Mouse (Mus musculus) layer of hippocampus, postnatal 36 days (tissue): Measurements from ENCODE around the gene Serpina3i. TPM values are rescaled to one million over a fixed set of nuclear protein-coding genes. Genes with fewer than 3 reads are reported as not detected.

Experiments
- DNase-seq, 2 experiments: peaks; one replicate each; pipeline ENCODE4 v3.0.0; 2022
- total RNA-seq, 2 experiments: library from RNA; stranded (reverse); gene quantifications; 2 replicates each; pipeline ENCODE4 v1.2.3; 2021

Gene Serpina3i
- total RNA-seq, 2 experiments from 2014 or later, result 1.2 TPM; not detected in 1

- no peak for DNase-seq
Measured at GRCm38 (mm10) chr12:104298049-104298448, 35.1 kb downstream of the Serpina3i start.

GRCm38 (mm10) chr12:104305991-104306390, 43.1 kb downstream of the Serpina3i start:
- no peak for DNase-seq

- no peak for DNase-seq
Measured at GRCm38 (mm10) chr12:104314253-104314652, 51.3 kb downstream of the Serpina3i start, which contains the start of gene Serpina3j. TSS of gene Serpina3j (plus strand) at chr12:104314553.

Other genes with a start within 250 kb of the Serpina3i start
- under 1 TPM in 1 of 2 experiments, not detected in 1; 0.37 TPM for gene Serpina9, start 249.4 kb upstream of the Serpina3i start, total RNA-seq
- under 1 TPM in 1 of 2 experiments, not detected in 1; 0.12 TPM for gene Serpina12, start 218.7 kb upstream of the Serpina3i start, total RNA-seq
- not detected for gene Serpina5, start 162.0 kb upstream of the Serpina3i start, total RNA-seq
- not detected for gene Serpina3a, start 150.4 kb upstream of the Serpina3i start, total RNA-seq
- gene Serpina3b, start 135.1 kb upstream of the Serpina3i start, total RNA-seq, result not detected
- gene Serpina3c, start 109.3 kb upstream of the Serpina3i start, total RNA-seq, result under 1 TPM; 0.23 to 0.45 TPM
- under 1 TPM in 1 of 2 experiments, not detected in 1; 0.78 TPM for gene Serpina3f, start 48.6 kb upstream of the Serpina3i start, total RNA-seq
- gene Serpina3g, start 26.9 kb upstream of the Serpina3i start, total RNA-seq, result 1 to 10 TPM; 1.6 to 3.4 TPM
- not detected for gene Serpina3j, start 51.4 kb downstream of the Serpina3i start, total RNA-seq
- not detected for gene Serpina3k, start 75.4 kb downstream of the Serpina3i start, total RNA-seq
- under 1 TPM; 0.30 to 0.47 TPM for gene Serpina3m, start 75.4 kb downstream of the Serpina3i start, total RNA-seq
- gene Serpina3n, start 143.6 kb downstream of the Serpina3i start, total RNA-seq, result 10 to 100 TPM; 72.9 to 78.6 TPM
- not detected for gene Gsc, start 210.2 kb downstream of the Serpina3i start, total RNA-seq